Mouse (Mus musculus): ENCODE results near the gene Kcnj2.

- peak; percentile 75 for TF ChIP-seq CTCF (IDR thresholded peaks at IDR 0.05)
- no peak for TF ChIP-seq EP300 (IDR thresholded peaks at IDR 0.05)
Observed at GRCm38 (mm10) chr11:111042175-111042574, 23.8 kb upstream of the Kcnj2 start.

Measured in lung, postnatal 0 days (tissue).